Mouse (Mus musculus): ENCODE results near the gene Abhd5. TPM values are rescaled to one million over a fixed set of nuclear protein-coding genes. Genes with fewer than 3 reads are reported as not detected.
A peak's percentile ranks its signal among the peaks of the same experiment; 100 is the strongest.

The Abhd5 gene
- polyA plus RNA-seq, 1 experiment from 2014 or later = 17.7 TPM

- H3K4me2 ChIP-seq (replicated peaks) = no peak overlapping the region
- H3K9ac ChIP-seq (replicated peaks) = no peak overlapping the region
- H3K27ac ChIP-seq = no peak overlapping the region
- no peaks in the 10 kb centered on the region for H3K9me3 ChIP-seq
- 0 out of 2 replicates have a peak, but pooled peaks cover 4% of the 10 kb centered on the region for H3K27me3 ChIP-seq
- WGBS = 84% methylated on average over 4 of the region's 4 CpGs
- H3K36me3 ChIP-seq = no peaks in the 10 kb centered on the region
- peaks cover 4% of the 10 kb centered on the region; the same call in 1 of the 2 replicates for H3K4me1 ChIP-seq (replicated peaks)
- no peak for ATAC-seq
- H3K4me3 ChIP-seq (replicated peaks) = no peak overlapping the region
Observed at GRCm38 (mm10) chr9:122349286-122349685, 2.1 kb upstream of the Abhd5 start.

- H3K9me3 ChIP-seq = no peaks in the 10 kb centered on the region
- peak overlapping the region; percentile 63 for H3K4me3 ChIP-seq (replicated peaks)
- H3K4me1 ChIP-seq (replicated peaks) = peaks cover 4% of the 10 kb centered on the region; the same call in 1 of the 2 replicates
- H3K27ac ChIP-seq = no peak overlapping the region
- WGBS = 69% methylated on average over 7 of the region's 7 CpGs
- H3K36me3 ChIP-seq = no peaks in the 10 kb centered on the region
- ATAC-seq = peak; percentile 19; the same call in 1 of the 2 replicates
- H3K4me2 ChIP-seq (replicated peaks) = peak overlapping the region; percentile 66
- H3K27me3 ChIP-seq = 0 out of 2 replicates have a peak, but pooled peaks cover 4% of the 10 kb centered on the region
- H3K9ac ChIP-seq (replicated peaks) = no peak overlapping the region
Observed at GRCm38 (mm10) chr9:122350396-122351130, 845 bp upstream of the Abhd5 start.

- peak overlapping the region; percentile 79 for H3K9ac ChIP-seq (replicated peaks)
- peak overlapping the region; percentile 61 for H3K27ac ChIP-seq
- 1% methylated on average over 30 of the region's 30 CpGs for WGBS
- H3K36me3 ChIP-seq = no peaks in the 10 kb centered on the region
- peaks cover 4% of the 10 kb centered on the region; the same call in 1 of the 2 replicates for H3K4me1 ChIP-seq (replicated peaks)
- H3K4me2 ChIP-seq (replicated peaks) = peak overlapping the region; percentile 66
- H3K9me3 ChIP-seq = no peaks in the 10 kb centered on the region
- peak overlapping the region; percentile 63 for H3K4me3 ChIP-seq (replicated peaks)
- H3K27me3 ChIP-seq = 0 out of 2 replicates have a peak, but pooled peaks cover 4% of the 10 kb centered on the region
- peak; percentile 3; the same call in 1 of the 2 replicates for ATAC-seq
Observed at GRCm38 (mm10) chr9:122352025-122352392, 601 bp downstream of the Abhd5 start.

- no peak overlapping the region for H3K27ac ChIP-seq
- WGBS = 91% methylated on average over 4 of the region's 4 CpGs
- H3K27me3 ChIP-seq = 0 out of 2 replicates have a peak, but pooled peaks cover 4% of the 10 kb centered on the region
- H3K9me3 ChIP-seq = no peaks in the 10 kb centered on the region
- H3K9ac ChIP-seq (replicated peaks) = no peak overlapping the region
- no peak for ATAC-seq
- H3K4me1 ChIP-seq (replicated peaks) = peaks cover 4% of the 10 kb centered on the region; the same call in 1 of the 2 replicates
- H3K4me3 ChIP-seq (replicated peaks) = no peak overlapping the region
- H3K4me2 ChIP-seq (replicated peaks) = no peak overlapping the region
- no peaks in the 10 kb centered on the region for H3K36me3 ChIP-seq
Observed at GRCm38 (mm10) chr9:122352911-122353310, 1.5 kb downstream of the Abhd5 start.

GRCm38 (mm10) chr9:122354240-122354639 lies 2.8 kb downstream of the Abhd5 start:
- 84% methylated on average over 3 of the region's 3 CpGs for WGBS
- H3K27ac ChIP-seq = no peak overlapping the region
- no peak for ATAC-seq

GRCm38 (mm10) chr9:122357073-122357472 lies 5.7 kb downstream of the Abhd5 start:
- H3K27ac ChIP-seq = no peak overlapping the region
- ATAC-seq = no peak
- no peak overlapping the region for H3K9ac ChIP-seq (replicated peaks)
- no peak overlapping the region for H3K4me3 ChIP-seq (replicated peaks)
- 0 out of 2 replicates have a peak, but pooled peaks cover 4% of the 10 kb centered on the region for H3K27me3 ChIP-seq
- H3K36me3 ChIP-seq = no peaks in the 10 kb centered on the region
- 0 out of 2 replicates have a peak, but pooled peaks cover 2% of the 10 kb centered on the region for H3K9me3 ChIP-seq
- peaks cover 2% of the 10 kb centered on the region; the same call in 1 of the 2 replicates for H3K4me1 ChIP-seq (replicated peaks)
- WGBS = 93% methylated on average over 1 of the region's 1 CpGs
- H3K4me2 ChIP-seq (replicated peaks) = no peak overlapping the region

More at GRCm38 (mm10) chr9:122354240-122354639, 2.8 kb downstream of the Abhd5 start:
- H3K27me3 ChIP-seq = 0 out of 2 replicates have a peak, but pooled peaks cover 4% of the 10 kb centered on the region
- H3K4me2 ChIP-seq (replicated peaks) = no peak overlapping the region
- H3K9ac ChIP-seq (replicated peaks) = no peak overlapping the region
- no peaks in the 10 kb centered on the region for H3K9me3 ChIP-seq
- H3K4me3 ChIP-seq (replicated peaks) = no peak overlapping the region
- no peaks in the 10 kb centered on the region for H3K36me3 ChIP-seq
- H3K4me1 ChIP-seq (replicated peaks) = peaks cover 4% of the 10 kb centered on the region; the same call in 1 of the 2 replicates

- ATAC-seq = no peak
- no peaks in the 10 kb centered on the region for H3K4me1 ChIP-seq (replicated peaks)
- 84% methylated on average over 1 of the region's 1 CpGs for WGBS
- H3K36me3 ChIP-seq = no peaks in the 10 kb centered on the region
- H3K9ac ChIP-seq (replicated peaks) = no peak overlapping the region
- H3K4me2 ChIP-seq (replicated peaks) = no peak overlapping the region
- H3K9me3 ChIP-seq = 0 out of 2 replicates have a peak, but pooled peaks cover 2% of the 10 kb centered on the region
- H3K4me3 ChIP-seq (replicated peaks) = no peak overlapping the region
- no peak overlapping the region for H3K27ac ChIP-seq
- 0 out of 2 replicates have a peak, but pooled peaks cover 4% of the 10 kb centered on the region for H3K27me3 ChIP-seq
Observed at GRCm38 (mm10) chr9:122357626-122358025, 6.2 kb downstream of the Abhd5 start.

GRCm38 (mm10) chr9:122364171-122364570 lies 12.8 kb downstream of the Abhd5 start:
- H3K27ac ChIP-seq = no peak overlapping the region
- H3K9me3 ChIP-seq = 0 out of 2 replicates have a peak, but pooled peaks cover 2% of the 10 kb centered on the region
- H3K4me3 ChIP-seq (replicated peaks) = no peak overlapping the region
- no peak overlapping the region for H3K9ac ChIP-seq (replicated peaks)
- no peaks in the 10 kb centered on the region for H3K4me1 ChIP-seq (replicated peaks)
- no peak for ATAC-seq
- H3K36me3 ChIP-seq = no peaks in the 10 kb centered on the region
- 100% methylated on average over 1 of the region's 1 CpGs for WGBS
- H3K4me2 ChIP-seq (replicated peaks) = no peak overlapping the region
- H3K27me3 ChIP-seq = no peaks in the 10 kb centered on the region

DNA sequence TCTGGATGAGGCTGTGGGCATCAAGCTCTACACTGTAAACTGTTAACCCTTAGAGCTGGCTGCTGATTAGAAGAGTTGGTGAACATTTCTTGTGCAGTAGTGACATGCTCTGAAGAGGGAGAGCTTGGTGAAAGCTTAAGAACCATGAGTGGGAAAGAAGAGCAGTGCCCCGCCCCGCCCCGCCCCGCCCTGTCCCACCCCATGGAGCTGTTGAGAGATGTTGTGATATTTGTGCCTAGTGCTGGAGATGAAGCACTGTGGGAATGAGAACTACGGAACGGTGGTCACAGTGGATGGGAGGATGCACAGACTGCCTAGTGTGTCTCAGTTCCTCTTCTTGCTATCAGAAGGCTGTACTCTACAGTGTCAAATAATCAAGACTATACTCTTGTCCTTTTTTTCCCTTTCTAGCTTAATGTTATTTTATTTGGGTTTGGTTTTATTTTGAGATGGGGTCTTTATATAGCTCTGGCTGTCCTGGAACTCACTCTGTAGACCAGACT lies 18.9 kb downstream of the Abhd5 start:
- H3K9me3 ChIP-seq = no peaks in the 10 kb centered on the region
- H3K4me2 ChIP-seq (replicated peaks) = no peak overlapping the region
- H3K36me3 ChIP-seq = no peaks in the 10 kb centered on the region
- H3K4me1 ChIP-seq (replicated peaks) = no peaks in the 10 kb centered on the region
- ATAC-seq = no peak
- no peaks in the 10 kb centered on the region for H3K27me3 ChIP-seq
- H3K9ac ChIP-seq (replicated peaks) = no peak overlapping the region
- H3K4me3 ChIP-seq (replicated peaks) = no peak overlapping the region
- no peak overlapping the region for H3K27ac ChIP-seq
- WGBS = 94% methylated on average over 6 of the region's 6 CpGs

GRCm38 (mm10) chr9:122372506-122372905 lies 21.1 kb downstream of the Abhd5 start:
- H3K4me1 ChIP-seq (replicated peaks) = no peaks in the 10 kb centered on the region
- no peak overlapping the region for H3K4me3 ChIP-seq (replicated peaks)
- H3K36me3 ChIP-seq = no peaks in the 10 kb centered on the region
- H3K4me2 ChIP-seq (replicated peaks) = no peak overlapping the region
- no peak overlapping the region for H3K9ac ChIP-seq (replicated peaks)
- ATAC-seq = no peak
- no peaks in the 10 kb centered on the region for H3K9me3 ChIP-seq
- no peaks in the 10 kb centered on the region for H3K27me3 ChIP-seq
- 65% methylated on average over 4 of the region's 4 CpGs for WGBS
- H3K27ac ChIP-seq = no peak overlapping the region

DNA sequence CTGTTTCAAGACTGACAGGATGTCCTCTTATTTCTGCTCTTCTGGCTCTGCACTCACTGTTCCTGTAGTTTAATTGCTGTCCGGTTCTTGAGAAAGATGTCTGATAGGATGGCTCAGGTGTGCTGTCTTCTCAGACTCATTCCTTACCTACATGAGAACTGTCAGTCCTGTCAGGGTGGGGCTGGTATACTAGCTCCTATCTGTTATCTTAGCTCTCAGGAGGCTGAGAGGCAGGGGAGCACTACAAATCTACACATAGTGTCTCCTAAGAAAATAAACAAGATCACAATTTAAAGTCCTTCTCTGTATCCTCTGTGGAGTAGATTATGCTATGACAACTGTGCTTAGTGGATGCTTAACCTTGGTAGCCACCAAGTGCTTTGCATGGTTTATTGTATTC lies 21.6 kb downstream of the Abhd5 start:
- Histone ChIP-seq H3K36me3 (no peaks in the 10 kb centered on the region), H3K4me3 (replicated peaks) (no peak overlapping the region), H3K4me1 (replicated peaks) (no peaks in the 10 kb centered on the region), H3K4me2 (replicated peaks) (no peak overlapping the region), H3K9me3 (no peaks in the 10 kb centered on the region), H3K27ac (no peak overlapping the region), H3K9ac (replicated peaks) (no peak overlapping the region), H3K27me3 (0 out of 2 replicates have a peak, but pooled peaks cover under 1% of the 10 kb centered on the region)
- 93% methylated on average over 1 of the region's 1 CpGs for WGBS
- ATAC-seq = no peak

- Histone ChIP-seq H3K9me3 (no peaks in the 10 kb centered on the region), H3K4me2 (replicated peaks) (no peak overlapping the region), H3K27me3 (peaks cover 18% of the 10 kb centered on the region), H3K27ac (no peak overlapping the region), H3K4me1 (replicated peaks) (0 out of 2 replicates have a peak, but pooled peaks cover 8% of the 10 kb centered on the region), H3K9ac (replicated peaks) (no peak overlapping the region), H3K4me3 (replicated peaks) (no peak overlapping the region), H3K36me3 (peaks cover 7% of the 10 kb centered on the region; the same call in 1 of the 2 replicates)
- ATAC-seq = no peak
- WGBS = 91% methylated on average over 6 of the region's 6 CpGs
Observed at GRCm38 (mm10) chr9:122378986-122379385, 27.6 kb downstream of the Abhd5 start.

Measured in midbrain, embryonic 13.5 days (tissue).